Mouse (Mus musculus) myocyte (in vitro differentiated cells): Measurements from ENCODE around the gene Gm37240.

Experiments
- CEBPB ChIP-seq: IDR thresholded peaks from 2 replicates; pipeline ENCODE4 v1.6.1; 2011; ENCODE audit warnings: mild to moderate bottlenecking, moderate library complexity; ENCODE audit not compliant: poor library complexity, insufficient read depth, severe bottlenecking
- MAX ChIP-seq: IDR thresholded peaks from one replicate; pipeline ENCODE4 v1.6.1; 2011; ENCODE audit warnings: low read depth, mild to moderate bottlenecking, control low read depth
- POLR2A ChIP-seq: IDR thresholded peaks from one replicate; pipeline ENCODE4 v1.6.1; 2011; ENCODE audit warnings: low read depth, mild to moderate bottlenecking, control low read depth, moderate library complexity; ENCODE audit not compliant: insufficient read length
- USF1 ChIP-seq: IDR thresholded peaks from one replicate; pipeline ENCODE4 v1.6.1; 2011; ENCODE audit warnings: low read depth, mild to moderate bottlenecking, control low read depth, moderate library complexity

DNA sequence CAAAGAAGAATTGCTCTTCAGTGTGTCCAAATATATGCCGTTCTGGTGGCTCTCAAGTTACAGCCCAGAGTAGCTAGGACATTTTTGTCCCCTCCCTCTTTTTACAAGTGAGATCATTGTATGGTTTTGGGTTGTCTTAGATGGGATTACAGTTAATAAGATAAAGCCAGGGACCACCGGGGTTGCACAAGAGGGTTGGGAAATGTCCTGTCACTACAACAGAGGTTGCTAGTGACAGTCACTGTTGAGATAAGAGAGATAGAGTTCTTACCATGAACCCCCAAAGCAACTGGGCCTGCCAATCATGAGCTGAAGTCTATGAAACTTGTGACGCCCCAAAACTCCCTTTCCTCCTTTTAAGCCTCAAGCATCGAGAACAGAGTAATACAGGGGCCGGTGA, 769.6 kb downstream of the Gm37240 start:
- TF ChIP-seq MAX (no peak), POLR2A (no peak), CEBPB (no peak), USF1 (no peak)
